16 mouse cellular contexts compared by ENCODE assay signal in the genomic region with DNA sequence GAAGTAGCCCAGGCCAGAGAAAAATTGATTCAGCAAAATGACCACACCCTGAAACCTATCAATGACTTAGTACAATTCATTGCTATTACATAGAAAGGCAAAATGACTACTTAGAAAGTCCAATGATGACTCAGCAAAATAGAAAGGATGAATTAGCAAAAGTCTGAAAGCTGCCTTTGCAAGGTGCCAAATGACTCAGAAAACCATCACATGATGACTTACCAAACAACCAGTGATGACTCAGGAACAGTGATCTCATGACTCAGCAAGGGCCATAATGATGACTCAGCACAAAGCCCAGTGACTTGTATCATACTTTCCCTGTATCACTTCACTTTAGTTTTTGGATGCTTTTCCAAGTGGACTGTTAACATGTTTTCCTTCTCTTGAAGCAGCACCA.
A peak's percentile ranks its signal among the peaks of the same experiment; 100 is the strongest.
DNase-seq lines count a peak whose midpoint lies in the region; ATAC-seq lines count a peak whose summit lies in the region.
"Had no signal": no experiment of that assay in that cellular context is flagged by ENCODE, and none has a peak within 500 bp of the region (broad histone marks: within the 10 kb centered on the region; RNA-seq: fewer than 3 reads in every experiment).

No protein-coding gene starts in this region.

- no peak; the same call in 1 of the 2 replicates for ATAC-seq in liver, embryonic 12.5 days
- ATAC-seq: activated CD4-positive, CD25-positive, alpha-beta regulatory T cell, adult 4 months; lung, postnatal 0 days had no signal

- H3K27me3 ChIP-seq in liver, embryonic 12.5 days (replicated peaks): no peaks in the 10 kb centered on the region
- H3K27me3 ChIP-seq: forebrain, embryonic 12.5 days; stomach, embryonic 15.5 days had no signal

- no peak overlapping the region for H3K9ac ChIP-seq in liver, embryonic 12.5 days
- H3K9ac ChIP-seq: forebrain, embryonic 12.5 days; stomach, embryonic 15.5 days had no signal

- H3K27ac ChIP-seq in liver, embryonic 12.5 days: no peak overlapping the region
- H3K27ac ChIP-seq: forebrain, embryonic 12.5 days; limb, embryonic 10.5 days; stomach, embryonic 15.5 days had no signal

- H3K9me3 ChIP-seq in liver, embryonic 12.5 days (replicated peaks): no peaks in the 10 kb centered on the region
- H3K9me3 ChIP-seq: forebrain, embryonic 12.5 days; limb, embryonic 10.5 days; stomach, embryonic 15.5 days had no signal

- no peaks in the 10 kb centered on the region for H3K4me1 ChIP-seq in liver, embryonic 12.5 days
- H3K4me1 ChIP-seq: forebrain, embryonic 12.5 days; limb, embryonic 10.5 days; stomach, embryonic 15.5 days had no signal

- H3K4me2 ChIP-seq in liver, embryonic 12.5 days: no peak overlapping the region
- H3K4me2 ChIP-seq: forebrain, embryonic 12.5 days; midbrain, embryonic 11.5 days; stomach, embryonic 15.5 days had no signal

- DNase-seq in liver (peak; percentile 10), ZHBTc4 (ENCODE audit: low read depth, low spot score) (peak; percentile 14)
- peak; percentile 61 for DNase-seq in fibroblast of lung, adult 2 months (ENCODE audit: low read depth)
- no peak for DNase-seq in ovary, adult 18-20 months (ENCODE audit: low spot score)
- no peak for DNase-seq in thymus, adult 18-20 months
- DNase-seq in lung, postnatal 4 days: no peak
- DNase-seq: cerebellum, adult 2 months; kidney, postnatal 10 days; thymus, postnatal 25 days had no signal

- H3K4me3 ChIP-seq in liver, embryonic 12.5 days: no peak overlapping the region
- H3K4me3 ChIP-seq: forebrain, embryonic 12.5 days; limb, embryonic 10.5 days; stomach, embryonic 15.5 days had no signal

- H3K36me3 ChIP-seq in liver, embryonic 12.5 days: no peaks in the 10 kb centered on the region
- H3K36me3 ChIP-seq: forebrain, embryonic 12.5 days; limb, embryonic 10.5 days; stomach, embryonic 15.5 days had no signal

Comparison
In these comparisons a context has a peak if more than half of its experiments do, and no peak if none do; other contexts are left out.
1. DNase-seq: peak in liver (single experiment), ZHBTc4 (single experiment) and fibroblast of lung, adult 2 months (single experiment); none in ovary, adult 18-20 months (single experiment), thymus, adult 18-20 months (0 of 2) and lung, postnatal 4 days (0 of 2).